Mouse (Mus musculus) hindbrain, embryonic 13.5 days (tissue): ENCODE data around the gene Oscp1. TPM values are rescaled to one million over a fixed set of nuclear protein-coding genes. Genes with fewer than 3 reads are reported as not detected.

ENCODE experiments used
- polyA plus RNA-seq: library from polyadenylated mRNA; unstranded; fragments of >200 nt; fragmentation: Nextera tagmentation; extraction: Ambion mirVana; gene quantifications from 2 replicates; pipeline ENCODE4 v1.2.1, GENCODE M21; 2015

Gene Oscp1
- polyA plus RNA-seq, 1 experiment from 2014 or later, result 33.1 TPM

Other genes with a start within 250 kb of the Oscp1 start
- gene Csf3r, start 34.0 kb upstream of the Oscp1 start, polyA plus RNA-seq, result 0.48 and 0.74 TPM in 2 replicates
- 131 and 136 TPM in 2 replicates for gene Mrps15, start 11.6 kb upstream of the Oscp1 start, polyA plus RNA-seq
- 47.5 and 47.9 TPM in 2 replicates for gene Lsm10, start 38.1 kb downstream of the Oscp1 start, polyA plus RNA-seq
- 35.1 and 35.5 TPM in 2 replicates for gene Stk40, start 45.4 kb downstream of the Oscp1 start, polyA plus RNA-seq
- 15.0 and 15.5 TPM in 2 replicates for gene Eva1b, start 89.2 kb downstream of the Oscp1 start, polyA plus RNA-seq
- gene Sh3d21, start 104.9 kb downstream of the Oscp1 start, polyA plus RNA-seq, result 1.3 and 1.4 TPM in 2 replicates
- 163 and 166 TPM in 2 replicates for gene Thrap3, start 144.2 kb downstream of the Oscp1 start, polyA plus RNA-seq
- gene Map7d1, start 197.8 kb downstream of the Oscp1 start, polyA plus RNA-seq, result 79.5 and 81.8 TPM in 2 replicates
- 160 and 168 TPM in 2 replicates for gene Trappc3, start 203.8 kb downstream of the Oscp1 start, polyA plus RNA-seq
- gene Col8a2, start 228.2 kb downstream of the Oscp1 start, polyA plus RNA-seq, result 7.6 and 10.1 TPM in 2 replicates